Mouse (Mus musculus) fibroblast of lung, adult 2 months (primary cell): ENCODE measurements at regions not wholly inside any gene's neighbourhood (a gene's known extent, or its start where the extent isn't known, plus 50 kb on each side); places are given as distances from the start of the nearest gene placed in this dataset.
A peak's percentile ranks its signal among the peaks of the same experiment; 100 is the strongest.

ENCODE experiments used
- DNase-seq: peaks from one replicate; pipeline ENCODE4 v3.0.0-alpha.2; 2011; ENCODE audit warnings: low read depth

DNA sequence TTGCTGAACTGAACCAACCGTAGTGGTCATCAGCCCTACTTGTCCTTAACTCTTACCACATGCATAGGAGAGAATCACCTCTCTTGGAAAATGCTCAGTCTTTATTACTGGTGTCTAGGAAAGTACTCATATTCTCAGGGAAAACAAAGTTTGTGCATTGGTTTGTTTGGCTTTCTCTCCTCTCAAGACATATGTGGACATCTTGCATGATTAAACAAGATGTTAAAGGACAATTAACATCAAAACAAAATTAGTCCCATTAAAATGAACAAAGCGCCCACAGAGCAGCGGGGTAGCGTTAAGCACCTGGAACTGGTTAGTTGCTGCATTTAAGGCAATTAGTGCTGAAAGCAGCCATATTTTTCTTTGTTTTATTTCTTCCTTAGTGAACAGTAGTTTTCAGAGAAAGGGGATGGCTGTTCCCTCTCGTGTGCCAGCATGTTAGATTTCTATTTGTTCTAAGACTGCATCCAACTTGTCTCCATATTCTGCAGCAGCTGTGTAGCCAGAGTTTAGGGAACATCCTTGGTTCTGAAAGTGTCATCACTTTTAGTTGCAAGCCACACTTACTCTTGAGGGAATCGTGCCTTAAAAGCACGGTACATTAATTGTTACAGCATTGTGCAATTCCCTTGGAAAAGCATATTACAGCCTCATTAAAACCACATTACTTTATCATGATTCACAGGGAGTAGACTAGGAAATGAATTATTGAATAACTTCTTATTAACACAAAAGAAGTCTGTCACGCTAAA, 137.7 kb downstream of the Ube2u start:
- no peak for DNase-seq

DNA sequence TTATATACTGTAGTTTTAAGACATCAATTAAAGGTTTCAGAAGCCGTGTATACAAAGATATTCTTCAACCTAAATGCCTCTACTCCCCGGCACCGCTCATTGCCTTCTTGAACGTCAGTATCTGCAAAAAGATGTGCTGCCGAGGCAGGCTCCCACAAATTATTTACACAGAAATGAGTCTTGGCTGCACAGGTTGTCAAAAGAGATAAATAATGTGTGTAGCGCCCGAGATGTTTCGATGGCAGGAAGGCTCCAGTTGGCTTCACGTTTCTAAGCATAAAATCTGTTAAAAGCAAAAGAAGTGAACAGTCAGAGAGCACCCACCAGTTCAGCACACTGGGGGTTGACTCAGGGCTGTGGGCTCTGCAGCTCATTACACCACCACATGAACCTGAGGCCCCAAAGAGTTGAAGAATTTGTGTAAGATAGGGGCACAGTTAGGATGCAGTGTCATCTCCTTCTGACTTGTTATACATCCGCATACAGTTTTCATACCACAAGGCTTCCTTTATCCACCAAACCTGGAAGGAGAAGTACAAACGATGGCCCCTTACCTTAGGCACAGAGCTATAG, 138.4 kb downstream of the Ube2u start:
- no peak for DNase-seq

DNA sequence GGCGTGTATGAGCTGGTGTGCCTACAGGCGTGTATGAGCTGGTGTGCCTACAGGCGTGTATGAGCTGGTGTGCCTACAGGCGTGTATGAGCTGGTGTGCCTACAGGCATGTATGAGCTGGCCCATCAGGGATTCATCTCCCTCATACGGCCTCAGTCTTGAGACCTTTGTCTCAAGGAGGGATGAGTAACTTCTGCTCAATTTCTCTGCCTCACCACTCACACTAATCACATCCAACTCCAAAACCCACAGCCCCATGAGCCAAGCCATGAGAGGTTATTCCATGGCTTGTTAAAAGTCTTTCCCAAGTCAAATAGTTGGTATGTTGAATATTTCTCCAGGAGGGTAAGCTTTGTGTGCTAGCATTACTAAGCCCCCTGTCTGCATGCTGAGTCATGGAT, 146.0 kb downstream of the Ube2u start:
- DNase-seq, result no peak

DNA sequence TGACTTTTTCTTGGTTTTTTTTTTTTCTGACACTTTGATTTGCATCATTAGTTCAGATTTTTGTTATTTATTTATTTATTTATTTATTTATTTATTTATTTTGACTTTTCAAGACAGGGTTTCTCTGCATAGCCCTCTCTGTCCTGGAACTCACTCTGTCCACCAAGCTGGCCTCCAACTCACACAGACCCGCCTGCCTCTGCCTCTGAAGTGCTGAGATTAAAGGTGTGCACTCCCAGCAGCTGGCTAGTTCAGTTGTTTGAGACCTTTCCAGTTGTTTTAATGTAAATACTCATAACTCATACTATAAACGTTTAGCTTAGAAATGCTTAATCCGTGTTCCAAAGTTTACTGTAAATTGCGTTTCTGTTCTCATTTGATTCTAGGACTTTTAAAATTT, 147.9 kb downstream of the Ube2u start:
- no peak for DNase-seq

DNA sequence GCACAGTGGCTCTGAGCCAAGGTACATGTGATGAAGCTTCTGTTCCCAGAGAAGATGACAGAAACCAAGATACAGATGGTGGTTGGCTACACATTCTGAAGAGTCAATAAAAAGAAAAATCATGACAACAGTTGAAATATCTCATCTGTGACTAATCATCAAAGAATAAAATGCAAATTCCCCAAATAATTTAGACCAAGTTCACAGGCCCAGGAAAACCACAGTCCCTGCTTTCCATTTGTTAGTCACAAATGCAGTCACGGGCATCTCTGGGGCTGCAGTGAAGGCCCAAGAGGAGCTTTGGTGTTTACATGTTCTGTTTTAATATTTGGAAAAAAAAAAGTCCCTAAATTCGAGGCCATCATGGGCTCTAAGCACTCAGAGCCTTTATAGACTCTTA, 142.1 kb upstream of the Cachd1 start:
- peak; percentile 56 for DNase-seq

DNA sequence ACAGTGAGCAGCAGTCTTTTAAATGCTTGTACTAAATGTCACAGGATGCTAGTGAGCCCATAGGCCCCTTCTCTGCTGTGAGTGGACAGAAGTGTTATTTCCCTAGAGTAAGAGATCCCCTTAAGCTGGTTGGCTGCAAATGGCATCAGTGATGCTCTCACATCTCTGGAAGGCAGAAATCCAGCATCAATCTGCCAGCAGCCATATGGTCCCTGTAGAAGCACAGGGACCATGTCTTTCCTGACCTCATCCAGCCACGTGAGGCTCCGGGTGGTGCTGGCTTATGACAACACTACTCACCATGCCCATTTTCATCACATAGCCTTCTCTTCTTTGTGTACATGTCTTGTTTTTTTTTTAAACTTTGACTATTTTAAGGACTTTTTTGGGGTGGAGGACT, 138.9 kb upstream of the Cachd1 start:
- no peak for DNase-seq

DNA sequence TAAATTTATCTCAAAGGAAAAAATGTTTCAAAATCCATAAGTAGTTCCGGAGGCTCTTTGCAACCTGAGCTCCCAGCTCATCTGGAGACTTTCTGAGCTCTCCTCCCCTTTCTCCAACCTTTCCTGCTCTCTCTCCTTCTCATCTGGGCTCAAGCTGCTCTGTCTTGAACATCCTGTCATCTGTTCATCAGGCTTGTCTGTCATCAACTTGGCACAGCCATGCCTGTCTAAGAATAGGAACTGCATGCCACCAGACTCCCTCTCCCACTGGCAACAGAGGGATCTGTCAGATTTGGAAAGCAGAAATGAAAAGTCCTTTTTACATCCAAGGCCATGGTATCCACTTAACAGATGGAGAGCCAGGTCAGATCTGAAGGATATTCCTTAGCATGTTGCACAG, 115.3 kb upstream of the Cachd1 start:
- no peak for DNase-seq

DNA sequence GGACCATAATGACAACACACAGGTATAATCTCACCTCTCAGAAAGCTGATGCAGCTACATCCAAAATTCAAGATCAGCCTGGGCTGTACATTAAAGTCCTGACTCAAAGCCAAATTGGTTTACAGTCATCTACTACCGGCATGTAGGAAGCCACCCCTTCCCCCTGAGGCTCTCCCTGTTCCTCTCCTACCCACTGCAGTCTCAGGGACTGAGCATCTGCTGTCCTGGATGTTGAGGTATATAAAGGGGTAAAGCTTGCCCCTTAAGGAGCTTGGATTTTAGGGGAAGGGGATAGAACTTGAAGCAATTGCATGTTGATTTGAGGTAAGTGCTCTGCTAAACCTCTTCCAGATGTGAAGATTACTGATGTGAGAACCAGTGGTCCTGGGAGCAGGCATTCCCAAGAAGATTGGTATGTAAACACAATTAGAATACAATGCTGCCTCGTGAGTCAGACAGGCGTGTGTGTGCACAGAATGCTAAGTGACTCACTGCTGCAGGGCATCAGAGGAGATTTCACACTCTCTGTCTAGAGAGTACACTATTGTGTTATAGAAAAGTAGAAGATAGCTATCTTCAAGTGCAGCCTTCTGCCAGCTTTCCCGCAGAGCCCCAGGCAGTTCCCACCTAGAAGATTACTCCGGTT, 111.7 kb upstream of the Cachd1 start:
- peak; percentile 51 for DNase-seq

DNA sequence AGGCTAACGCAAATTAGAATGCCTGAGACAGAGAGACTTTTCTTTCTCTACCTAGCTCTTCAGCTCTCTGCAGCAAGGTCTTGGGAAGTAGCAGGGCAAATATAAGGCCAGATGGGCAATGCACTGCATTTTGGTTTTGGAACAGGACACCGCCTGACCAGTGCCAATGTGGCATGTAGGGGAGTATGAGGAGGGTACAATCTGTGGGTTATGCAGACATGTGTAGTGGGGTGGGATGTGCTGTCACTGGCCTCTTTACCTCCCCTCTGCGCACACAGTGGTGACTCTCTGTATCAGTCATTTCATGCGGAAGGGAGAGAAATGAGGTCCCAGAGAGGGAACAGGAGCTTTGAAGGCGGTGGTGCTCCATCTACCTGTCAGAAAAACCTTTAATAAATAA, 105.9 kb upstream of the Cachd1 start:
- no peak for DNase-seq

DNA sequence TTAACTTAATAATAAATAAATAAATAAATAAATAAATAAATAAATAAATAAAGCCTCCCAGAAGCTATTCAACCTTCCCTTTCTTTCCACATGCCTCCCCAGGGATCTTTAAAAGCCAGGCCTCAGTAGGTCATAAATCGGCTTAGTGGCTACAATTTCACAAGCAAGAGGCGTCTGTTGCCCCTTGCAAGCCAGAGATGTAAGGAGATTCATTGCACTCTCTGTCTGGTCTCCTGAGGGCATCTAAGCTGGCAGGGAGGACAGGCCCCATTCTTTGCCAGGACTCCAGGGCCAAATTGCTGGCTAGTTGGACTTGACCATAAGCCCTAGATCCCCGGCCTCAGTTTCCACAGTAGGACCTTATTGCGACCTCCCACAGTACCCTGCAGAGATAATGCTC, 101.6 kb upstream of the Cachd1 start:
- no peak for DNase-seq

DNA sequence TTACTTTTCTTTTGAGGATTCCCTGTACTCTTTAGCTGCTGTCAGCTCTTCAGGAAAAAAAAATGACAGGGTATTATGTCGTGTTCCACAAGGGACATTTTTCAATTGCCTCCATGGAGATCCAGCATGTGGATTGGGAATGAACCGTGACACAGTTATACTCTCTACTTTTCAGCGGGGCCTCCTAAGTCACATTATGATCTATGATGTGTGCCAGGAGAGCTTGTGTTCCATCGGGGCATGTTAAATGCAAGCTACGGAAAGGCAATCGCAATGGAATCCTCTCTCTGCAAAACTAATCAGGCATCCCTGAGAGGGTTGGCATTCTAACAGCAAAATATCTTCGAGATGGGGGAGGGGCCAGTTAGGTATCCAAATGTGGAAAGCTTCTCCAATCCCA, 92.7 kb upstream of the Cachd1 start:
- no peak for DNase-seq

DNA sequence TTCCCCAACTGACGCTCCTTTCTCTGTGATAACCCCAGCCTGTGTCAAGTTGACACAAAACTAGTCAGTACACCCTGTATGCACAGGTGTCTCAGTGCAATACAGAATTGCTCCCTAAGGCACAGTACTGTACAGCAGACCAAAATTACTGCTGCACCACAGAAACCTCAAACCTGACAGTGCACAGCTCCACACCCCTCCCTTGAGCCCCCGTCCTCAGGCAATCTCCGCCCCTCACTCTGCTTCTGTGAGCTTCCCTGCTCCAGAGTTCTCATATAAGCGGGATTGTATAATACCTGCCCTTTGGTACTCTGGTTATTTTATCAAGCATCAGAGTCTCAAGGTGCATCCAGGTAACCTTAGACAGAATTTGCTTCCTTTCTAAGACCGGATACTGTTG, 76.5 kb upstream of the Cachd1 start:
- no peak for DNase-seq

DNA sequence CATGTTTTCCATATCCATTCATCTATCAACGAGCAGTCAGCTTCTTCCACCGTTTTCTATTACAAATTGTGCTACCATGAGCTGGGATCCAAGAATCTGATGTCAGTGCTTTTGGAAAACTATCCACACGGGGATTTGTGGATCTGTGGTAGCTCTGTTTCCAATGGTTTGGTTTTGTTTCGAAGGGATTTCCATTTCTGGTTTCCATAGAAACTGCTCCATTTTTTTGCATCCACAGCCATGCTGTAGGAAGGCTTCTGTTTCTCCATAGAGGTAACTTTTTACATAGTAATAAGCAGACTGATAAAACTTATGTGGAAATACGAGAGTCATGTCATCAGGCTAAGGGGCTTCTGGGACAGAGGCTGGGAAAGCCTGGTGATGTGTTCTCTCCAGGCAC, 76.1 kb upstream of the Cachd1 start:
- no peak for DNase-seq

DNA sequence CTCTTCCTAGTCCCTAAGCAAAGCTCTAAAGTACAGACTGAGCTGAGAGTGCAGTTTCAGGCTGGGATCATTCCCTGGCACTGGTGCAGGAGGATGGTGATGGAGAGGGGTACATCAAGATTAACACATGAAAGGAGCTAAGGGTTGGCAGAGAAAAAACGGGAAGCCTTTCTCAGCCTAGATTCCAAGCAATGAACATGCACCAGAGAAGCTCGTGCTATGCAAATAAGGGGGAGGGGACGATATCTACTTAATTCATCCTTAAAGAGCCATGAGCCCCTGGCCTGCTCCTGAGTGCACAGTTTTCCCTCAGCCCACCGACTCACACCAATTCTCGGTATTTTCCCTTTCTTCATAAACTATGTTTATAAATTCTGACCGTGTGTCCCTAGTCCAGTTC, 70.5 kb upstream of the Cachd1 start:
- DNase-seq, result no peak

DNA sequence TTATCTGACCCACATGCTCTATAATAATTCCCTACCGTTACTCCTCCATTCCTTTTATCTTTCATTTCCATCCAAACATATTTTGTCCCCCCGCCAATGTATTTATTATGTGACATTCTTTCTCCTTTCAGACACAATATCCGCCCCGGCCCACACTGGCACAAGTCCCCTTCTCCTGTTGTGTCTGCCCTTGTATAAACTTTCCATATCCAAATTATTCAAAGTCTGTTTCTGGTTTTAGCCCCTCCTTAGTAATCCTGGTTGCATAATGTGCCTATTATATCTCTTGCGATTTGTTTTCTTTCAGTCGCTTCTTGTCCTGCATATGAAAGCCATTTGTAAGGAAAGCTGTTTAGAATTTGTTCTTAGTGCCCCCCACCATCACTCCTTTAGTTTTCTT, 69.3 kb upstream of the Cachd1 start:
- no peak for DNase-seq

DNA sequence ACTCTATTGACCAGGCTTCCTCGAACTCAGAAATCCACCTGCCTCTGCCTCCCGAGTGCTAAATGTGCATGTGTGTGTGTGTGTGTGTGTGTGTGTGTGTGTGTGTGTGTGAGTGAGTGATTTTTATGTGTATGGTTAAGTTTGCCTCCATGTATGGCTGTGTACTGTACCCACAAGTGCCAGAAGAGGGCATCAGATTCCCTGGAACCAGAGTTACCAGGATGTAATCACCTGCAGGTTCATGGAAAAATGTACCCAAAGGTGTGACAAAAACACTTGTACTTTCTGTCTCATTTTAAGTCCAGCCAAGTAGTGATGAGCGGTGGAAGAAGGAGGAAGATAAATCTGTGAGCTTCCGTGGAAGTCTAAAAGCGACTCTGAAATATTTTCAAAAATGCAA, 68.2 kb upstream of the Cachd1 start:
- DNase-seq, result no peak

DNA sequence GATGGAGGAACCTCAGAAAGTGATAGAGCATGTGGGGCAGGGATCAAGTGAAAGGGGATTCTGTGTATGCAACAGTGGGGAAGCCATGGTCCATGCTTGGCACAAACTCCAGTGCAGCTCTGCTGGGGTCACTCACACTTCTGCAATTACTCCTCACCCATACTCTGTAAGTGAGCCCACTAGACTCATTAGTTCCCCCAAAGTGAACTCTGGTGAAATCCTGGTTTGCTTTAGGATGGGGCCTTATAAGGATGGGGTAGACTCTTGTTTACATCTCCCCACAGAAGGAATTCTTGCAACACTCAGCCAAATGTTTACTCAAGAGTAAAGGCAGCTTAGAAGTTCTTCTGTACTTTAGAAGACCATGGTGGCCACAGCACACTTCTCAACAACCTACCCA, 62.2 kb upstream of the Cachd1 start:
- no peak for DNase-seq

DNA sequence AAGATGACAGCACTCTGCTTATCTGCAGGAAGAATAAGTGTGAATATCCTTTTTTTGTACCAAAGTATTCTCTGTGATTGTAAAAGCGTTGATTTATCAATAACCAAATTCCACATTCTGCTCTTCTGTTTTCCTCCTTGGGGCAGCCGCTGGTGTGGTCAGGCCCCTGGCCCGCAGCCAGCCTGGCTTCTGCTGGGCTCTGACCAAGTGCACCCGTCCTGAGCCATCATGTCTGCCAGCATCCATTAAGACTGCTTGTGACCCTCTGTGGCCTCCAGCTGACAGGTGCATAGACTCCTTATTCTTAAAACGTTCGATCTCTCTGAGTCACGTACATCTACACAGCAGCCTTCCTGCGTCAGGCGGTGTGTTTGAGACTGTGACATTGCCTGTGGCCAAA, 58.9 kb upstream of the Cachd1 start:
- no peak for DNase-seq

DNA sequence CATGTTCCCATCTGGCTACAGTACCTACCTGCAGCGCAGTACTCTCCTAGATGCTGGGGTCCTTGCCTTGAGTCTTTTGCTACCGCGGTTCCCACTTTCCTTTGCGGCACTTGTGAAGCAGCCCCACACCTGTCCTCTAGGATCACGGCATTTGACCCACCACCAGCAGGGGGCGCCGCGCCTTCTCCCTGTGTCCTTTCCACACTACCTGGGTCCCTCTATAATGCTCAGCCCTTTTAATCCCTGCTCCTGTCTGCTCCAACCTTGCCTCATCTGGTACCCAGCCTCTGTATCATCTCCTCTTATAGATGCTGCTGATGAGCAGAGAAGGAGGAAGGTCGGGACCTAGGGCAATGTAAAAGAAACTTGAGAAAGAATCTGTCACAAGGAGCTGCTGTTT, 53.9 kb upstream of the Cachd1 start:
- DNase-seq, result no peak

DNA sequence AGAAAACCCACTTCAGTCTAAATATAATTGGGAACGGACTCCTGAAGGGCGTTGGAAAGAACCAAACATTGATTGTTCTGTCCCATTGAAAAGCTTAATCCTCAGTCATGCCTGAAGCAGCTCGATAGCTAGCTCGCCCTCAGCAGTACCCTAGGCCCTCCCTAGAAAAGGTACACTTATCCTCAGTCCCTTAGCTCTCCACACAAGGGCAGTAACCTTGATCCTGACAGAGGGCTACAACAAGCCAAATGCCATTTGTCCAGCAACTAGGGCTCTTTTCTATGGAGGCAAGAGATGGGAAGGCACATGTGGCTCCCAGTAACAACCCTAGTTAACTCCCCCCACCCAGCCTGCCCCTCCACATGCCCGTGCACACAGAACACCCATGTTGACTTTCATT, 53.4 kb upstream of the Cachd1 start:
- DNase-seq, result no peak

DNA sequence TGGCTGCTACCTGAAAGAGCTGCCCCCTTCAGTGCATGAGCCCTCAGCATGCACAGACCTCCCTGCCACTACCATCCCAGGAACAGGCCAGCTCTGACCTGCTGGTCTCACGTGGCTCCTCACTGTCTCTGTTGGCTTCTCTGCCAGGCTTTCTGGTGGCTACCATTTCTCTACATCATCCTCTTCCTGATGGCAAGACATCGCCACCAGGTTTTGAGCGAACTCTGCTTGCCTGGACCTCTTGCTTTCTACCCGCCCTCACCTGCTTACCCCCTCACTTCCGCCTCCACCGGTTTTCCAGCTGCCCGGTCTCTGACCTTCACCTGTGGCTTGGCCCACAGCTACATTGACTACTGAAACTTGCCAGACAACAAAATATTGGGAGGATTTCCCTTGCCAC, 50.7 kb upstream of the Cachd1 start:
- DNase-seq, result no peak

DNA sequence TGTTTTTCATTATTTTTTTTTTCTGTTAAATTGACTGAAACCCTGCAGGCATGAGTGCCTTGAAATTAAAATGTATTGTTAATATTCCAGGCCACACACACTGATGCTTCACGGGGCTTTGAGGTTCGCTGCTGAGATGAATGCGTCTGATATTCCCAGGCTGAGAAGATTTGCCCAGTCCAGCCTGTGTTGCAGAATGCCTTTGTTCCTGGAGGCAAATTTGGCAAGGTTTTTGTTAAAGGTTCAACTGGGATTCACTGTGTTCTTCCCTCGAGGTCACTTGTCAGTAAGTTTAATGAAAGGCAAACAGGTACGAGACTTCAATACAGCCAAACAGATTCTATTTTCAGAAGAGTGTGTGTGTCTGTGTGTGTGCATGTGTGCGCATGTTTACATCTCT, 50.0 kb upstream of the Cachd1 start:
- DNase-seq, result no peak
